Mouse (Mus musculus): ENCODE data around the gene Il33. TPM values are rescaled to one million over a fixed set of nuclear protein-coding genes. Genes with fewer than 3 reads are reported as not detected.

The Il33 gene
- total and polyA plus RNA-seq, 2 experiments from 2014 or later = 1.2 to 1.6 TPM

DNA sequence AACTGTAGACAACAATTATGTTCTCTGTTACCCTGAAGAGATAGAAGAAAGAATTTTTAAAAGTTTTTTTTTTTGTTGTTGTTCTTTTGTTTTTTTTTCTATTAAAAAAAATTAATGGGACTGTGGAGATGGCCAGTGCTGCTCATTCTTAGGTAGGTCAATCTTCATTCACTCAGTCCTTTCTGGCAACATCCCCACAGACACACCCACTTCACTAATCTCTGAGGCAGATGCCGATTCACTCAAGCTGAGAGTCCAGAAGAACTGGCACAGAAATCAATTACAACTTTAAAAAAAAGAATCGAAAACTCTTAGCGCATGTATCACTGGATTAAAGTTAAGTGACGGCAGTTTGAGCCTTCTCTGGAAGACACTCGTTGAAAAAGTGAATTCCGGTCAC, 36.0 kb upstream of the Il33 start:
- Histone ChIP-seq H3K9ac (no peak overlapping the region), H3K27ac (ENCODE audit: low read depth, low read length) (no peak overlapping the region), H3K4me3 (ENCODE audit: low read depth, low read length) (no peak overlapping the region), H3K36me3 (ENCODE audit: insufficient read depth) (no peaks in the 10 kb centered on the region), H3K4me1 (ENCODE audit: insufficient read depth) (no peaks in the 10 kb centered on the region), H3K27me3 (ENCODE audit: insufficient read depth, low read length) (no peaks in the 10 kb centered on the region), H3K4me2 (ENCODE audit: low read depth) (no peak overlapping the region), H3K9me3 (ENCODE audit: low read length) (no peaks in the 10 kb centered on the region)
- WGBS = 86% methylated on average over 6 of the region's 6 CpGs
- no peak for ATAC-seq
- no peak for DNase-seq
- no peak for TF ChIP-seq CTCF (IDR thresholded peaks at IDR 0.05; ENCODE audit: low read depth)

DNA sequence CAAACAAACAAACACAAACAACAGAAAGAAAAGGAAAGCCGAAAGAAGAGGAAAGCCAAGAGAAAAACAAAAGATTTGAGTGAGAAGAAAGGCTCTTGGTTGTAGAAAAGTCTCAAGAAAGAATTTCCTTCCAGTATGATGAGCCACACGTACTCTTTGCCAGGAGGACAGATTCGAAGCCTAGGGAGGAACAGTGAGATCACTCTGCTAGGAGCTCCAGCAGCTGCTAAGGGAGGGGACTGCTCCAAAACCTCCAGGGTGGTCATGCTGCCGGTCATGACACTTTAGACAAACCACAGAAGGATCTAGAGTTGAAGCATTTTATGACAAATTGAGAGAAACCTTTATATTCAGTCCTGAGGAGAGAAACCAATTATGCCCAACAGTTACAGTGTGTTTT, 32.9 kb upstream of the Il33 start:
- Histone ChIP-seq H3K9ac (no peak overlapping the region), H3K4me3 (ENCODE audit: low read depth, low read length) (no peak overlapping the region), H3K27ac (ENCODE audit: low read depth, low read length) (no peak overlapping the region), H3K4me2 (ENCODE audit: low read depth) (no peak overlapping the region), H3K9me3 (ENCODE audit: low read length) (no peaks in the 10 kb centered on the region), H3K4me1 (ENCODE audit: insufficient read depth) (no peaks in the 10 kb centered on the region), H3K27me3 (ENCODE audit: insufficient read depth, low read length) (no peaks in the 10 kb centered on the region), H3K36me3 (ENCODE audit: insufficient read depth) (no peaks in the 10 kb centered on the region)
- 73% methylated on average over 4 of the region's 4 CpGs for WGBS
- DNase-seq = no peak
- TF ChIP-seq CTCF (IDR thresholded peaks at IDR 0.05; ENCODE audit: low read depth) = no peak
- no peak for ATAC-seq

DNA sequence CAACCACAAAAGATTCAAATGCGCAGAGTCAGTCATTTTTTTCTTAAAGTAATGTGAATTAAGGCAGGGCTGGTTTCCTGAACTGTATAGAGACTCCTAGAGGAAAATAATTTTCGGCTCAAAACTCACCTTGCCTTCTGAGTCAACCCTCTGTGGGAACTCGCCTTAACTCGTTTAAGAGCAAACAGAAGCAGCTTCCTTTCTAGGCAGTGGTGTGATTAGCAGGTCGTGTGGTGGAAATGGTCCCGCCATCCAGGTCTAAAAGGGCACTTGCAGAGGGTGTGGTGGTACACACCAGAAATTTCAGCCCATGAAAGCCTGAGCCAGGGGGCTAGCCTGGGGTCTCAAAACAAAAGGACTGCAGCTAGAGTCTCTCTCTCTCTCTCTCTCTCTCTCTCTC, 32.1 kb upstream of the Il33 start:
- ATAC-seq = no peak
- H3K27ac ChIP-seq (ENCODE audit: low read depth, low read length) = no peak overlapping the region
- H3K27me3 ChIP-seq (ENCODE audit: insufficient read depth, low read length) = no peaks in the 10 kb centered on the region
- no peak overlapping the region for H3K9ac ChIP-seq
- no peak for DNase-seq
- H3K36me3 ChIP-seq (ENCODE audit: insufficient read depth) = no peaks in the 10 kb centered on the region
- H3K4me1 ChIP-seq (ENCODE audit: insufficient read depth) = no peaks in the 10 kb centered on the region
- WGBS = 79% methylated on average over 6 of the region's 6 CpGs
- H3K4me3 ChIP-seq (ENCODE audit: low read depth, low read length) = no peak overlapping the region
- H3K4me2 ChIP-seq (ENCODE audit: low read depth) = no peak overlapping the region
- no peaks in the 10 kb centered on the region for H3K9me3 ChIP-seq (ENCODE audit: low read length)
- no peak for TF ChIP-seq CTCF (IDR thresholded peaks at IDR 0.05; ENCODE audit: low read depth)

DNA sequence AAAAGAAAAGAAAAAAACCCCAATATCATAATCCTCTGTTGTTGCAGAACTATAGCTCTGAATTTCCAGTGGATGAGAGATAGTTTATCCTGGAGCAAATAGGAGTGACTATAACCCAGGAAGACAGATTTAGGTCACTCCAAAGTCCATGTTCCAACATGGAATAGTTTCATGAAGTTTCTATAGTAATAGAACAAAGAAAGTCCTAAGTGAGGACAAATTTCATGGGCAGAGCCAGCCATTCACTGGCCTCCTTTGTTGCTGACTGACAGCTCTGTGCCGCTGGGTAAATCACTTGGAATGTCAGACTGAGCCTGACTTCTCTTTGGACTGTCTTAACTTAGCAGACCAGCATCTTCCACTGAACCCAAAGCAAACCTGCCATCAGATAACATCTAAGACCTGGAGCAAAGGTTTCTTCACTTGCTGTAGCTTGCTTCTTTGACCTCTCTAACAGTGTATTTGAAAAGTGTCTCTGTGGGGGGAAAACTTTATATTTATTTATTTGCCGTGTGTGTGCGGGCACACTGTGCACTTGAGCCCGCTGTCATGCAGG, 31.1 kb upstream of the Il33 start:
- no peak overlapping the region for H3K27ac ChIP-seq (ENCODE audit: low read depth, low read length)
- 73% methylated on average over 4 of the region's 4 CpGs for WGBS

DNA sequence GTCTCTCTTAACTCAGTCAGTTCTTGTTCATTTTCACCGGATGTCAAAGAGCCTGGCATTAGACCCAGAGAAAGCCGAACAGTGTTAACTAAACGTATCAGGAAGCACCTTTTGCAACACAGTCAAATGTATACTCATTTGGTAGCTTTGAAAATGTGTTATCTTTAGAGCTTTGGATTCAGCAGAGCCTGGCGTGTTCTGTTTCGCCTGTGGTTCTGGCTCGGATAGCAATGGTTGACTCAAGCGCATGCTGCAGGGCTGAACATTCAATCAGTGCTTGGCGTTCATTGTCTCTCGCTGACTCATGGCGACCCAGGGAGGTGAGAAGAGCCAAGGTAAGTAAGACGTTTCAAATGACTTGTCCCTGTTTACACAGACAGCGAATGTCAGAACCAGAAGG, 30.5 kb upstream of the Il33 start:
- H3K27ac ChIP-seq (ENCODE audit: low read depth, low read length) = no peak overlapping the region
- no peak overlapping the region for H3K4me2 ChIP-seq (ENCODE audit: low read depth)
- ATAC-seq = no peak
- no peak overlapping the region for H3K9ac ChIP-seq
- DNase-seq = no peak
- 88% methylated on average over 12 of the region's 12 CpGs for WGBS
- no peaks in the 10 kb centered on the region for H3K27me3 ChIP-seq (ENCODE audit: insufficient read depth, low read length)
- TF ChIP-seq CTCF (IDR thresholded peaks at IDR 0.05; ENCODE audit: low read depth) = no peak
- no peaks in the 10 kb centered on the region for H3K9me3 ChIP-seq (ENCODE audit: low read length)
- H3K4me3 ChIP-seq (ENCODE audit: low read depth, low read length) = no peak overlapping the region
- H3K4me1 ChIP-seq (ENCODE audit: insufficient read depth) = no peaks in the 10 kb centered on the region
- H3K36me3 ChIP-seq (ENCODE audit: insufficient read depth) = no peaks in the 10 kb centered on the region

More for the DNA sequence above, 31.1 kb upstream of the Il33 start:
- H3K9ac ChIP-seq = no peak overlapping the region
- ATAC-seq (no peak), DNase-seq (no peak)
- TF ChIP-seq CTCF (IDR thresholded peaks at IDR 0.05; ENCODE audit: low read depth) = no peak
- H3K9me3 ChIP-seq (ENCODE audit: low read length) = no peaks in the 10 kb centered on the region
- no peak overlapping the region for H3K4me2 ChIP-seq (ENCODE audit: low read depth)
- no peaks in the 10 kb centered on the region for H3K27me3 ChIP-seq (ENCODE audit: insufficient read depth, low read length)
- H3K4me1 ChIP-seq (ENCODE audit: insufficient read depth) = no peaks in the 10 kb centered on the region
- H3K4me3 ChIP-seq (ENCODE audit: low read depth, low read length) = no peak overlapping the region
- H3K36me3 ChIP-seq (ENCODE audit: insufficient read depth) = no peaks in the 10 kb centered on the region

DNA sequence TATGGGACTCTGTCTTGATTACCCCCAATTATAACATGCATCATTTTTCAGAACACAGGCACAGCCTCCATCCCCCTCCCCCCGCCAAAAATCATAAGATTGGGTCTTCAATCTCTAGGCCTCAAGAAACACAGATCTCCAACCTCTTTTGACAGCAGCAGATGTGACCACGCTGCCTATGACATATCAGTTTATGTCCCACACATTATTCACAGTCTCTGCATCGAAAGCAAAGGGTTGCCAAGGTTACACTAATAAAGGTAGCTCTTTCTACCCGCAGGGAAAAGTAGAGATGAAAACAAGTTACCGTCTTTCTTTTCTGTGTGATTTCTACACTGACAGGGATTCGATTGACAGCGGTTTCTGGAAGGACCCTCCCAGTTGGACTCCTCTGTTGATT, 29.9 kb upstream of the Il33 start:
- WGBS = 54% methylated on average over 7 of the region's 7 CpGs
- no peaks in the 10 kb centered on the region for H3K27me3 ChIP-seq (ENCODE audit: insufficient read depth, low read length)
- no peak overlapping the region for H3K27ac ChIP-seq (ENCODE audit: low read depth, low read length)
- DNase-seq (no peak), ATAC-seq (no peak)
- no peaks in the 10 kb centered on the region for H3K9me3 ChIP-seq (ENCODE audit: low read length)
- no peak overlapping the region for H3K4me3 ChIP-seq (ENCODE audit: low read depth, low read length)
- H3K4me1 ChIP-seq (ENCODE audit: insufficient read depth) = no peaks in the 10 kb centered on the region
- H3K4me2 ChIP-seq (ENCODE audit: low read depth) = no peak overlapping the region
- no peaks in the 10 kb centered on the region for H3K36me3 ChIP-seq (ENCODE audit: insufficient read depth)
- TF ChIP-seq CTCF (IDR thresholded peaks at IDR 0.05; ENCODE audit: low read depth) = no peak
- H3K9ac ChIP-seq = no peak overlapping the region

DNA sequence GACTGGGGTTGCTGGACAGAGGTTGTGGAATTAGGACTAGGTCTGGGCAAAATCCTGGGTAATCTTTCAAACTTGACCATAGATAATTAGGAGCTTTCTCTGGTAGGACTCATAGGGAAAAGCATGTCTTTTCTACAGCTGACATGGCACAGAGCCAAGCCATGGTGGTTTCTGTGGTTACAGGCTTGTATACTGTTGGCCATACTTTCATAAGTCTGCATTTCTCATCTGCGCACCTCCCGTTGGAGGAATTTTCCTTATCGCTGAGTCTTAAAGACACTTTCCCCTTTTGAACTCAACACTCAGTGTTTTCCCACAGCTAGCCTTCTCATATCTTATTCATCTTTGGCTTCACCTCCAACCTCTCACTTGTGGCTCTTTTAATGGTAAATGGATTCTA, 24.6 kb upstream of the Il33 start:
- no peak overlapping the region for H3K4me3 ChIP-seq (ENCODE audit: low read depth, low read length)
- TF ChIP-seq CTCF (IDR thresholded peaks at IDR 0.05; ENCODE audit: low read depth) = no peak
- ATAC-seq (no peak), DNase-seq (no peak)
- no peak overlapping the region for H3K4me2 ChIP-seq (ENCODE audit: low read depth)
- H3K36me3 ChIP-seq (ENCODE audit: insufficient read depth) = no peaks in the 10 kb centered on the region
- 93% methylated on average over 3 of the region's 3 CpGs for WGBS
- H3K9ac ChIP-seq = no peak overlapping the region
- no peaks in the 10 kb centered on the region for H3K27me3 ChIP-seq (ENCODE audit: insufficient read depth, low read length)
- no peaks in the 10 kb centered on the region for H3K9me3 ChIP-seq (ENCODE audit: low read length)
- H3K27ac ChIP-seq (ENCODE audit: low read depth, low read length) = no peak overlapping the region
- H3K4me1 ChIP-seq (ENCODE audit: insufficient read depth) = no peaks in the 10 kb centered on the region
